Mouse (Mus musculus) spleen, adult 2 months (tissue): Measurements from ENCODE around the gene 1700012A03Rik.

ENCODE experiments used
- CTCF ChIP-seq: fragments of 200-500 bp; IDR thresholded peaks from 2 replicates; pipeline ENCODE4 v1.5.1; 2011; ENCODE audit warnings: mild to moderate bottlenecking, inconsistent platforms; ENCODE audit not compliant: insufficient read depth, insufficient read length, insufficient replicate concordance; ENCODE audit errors: extremely low read depth
- POLR2A ChIP-seq: fragments of 200-500 bp; IDR thresholded peaks from 2 replicates; pipeline ENCODE4 v1.6.1; 2011; ENCODE audit warnings: low read depth, low read length, inconsistent platforms

DNA sequence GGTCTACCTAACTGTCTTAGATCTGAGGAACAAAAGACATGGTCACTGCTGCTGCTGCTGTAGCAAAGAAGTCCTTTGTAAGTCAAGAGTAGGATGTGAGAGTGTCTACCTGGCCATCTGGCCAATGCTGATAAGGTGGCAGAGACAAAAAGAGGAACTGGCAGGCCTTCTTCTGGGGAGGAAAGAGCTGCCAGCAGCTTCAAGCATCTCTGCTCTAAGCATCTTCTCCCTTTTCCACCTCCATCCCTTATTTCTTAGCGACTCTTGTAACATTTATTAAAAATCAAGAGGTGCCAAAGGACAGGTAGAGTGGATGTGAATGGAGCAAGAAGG is 27.5 kb upstream of the 1700012A03Rik start:
- TF ChIP-seq POLR2A (no peak), CTCF (no peak)
